Mouse (Mus musculus): ENCODE measurements at regions not wholly inside any gene's neighbourhood (a gene's known extent, or its start where the extent isn't known, plus 50 kb on each side); places are given as distances from the start of the nearest gene placed in this dataset.

DNA sequence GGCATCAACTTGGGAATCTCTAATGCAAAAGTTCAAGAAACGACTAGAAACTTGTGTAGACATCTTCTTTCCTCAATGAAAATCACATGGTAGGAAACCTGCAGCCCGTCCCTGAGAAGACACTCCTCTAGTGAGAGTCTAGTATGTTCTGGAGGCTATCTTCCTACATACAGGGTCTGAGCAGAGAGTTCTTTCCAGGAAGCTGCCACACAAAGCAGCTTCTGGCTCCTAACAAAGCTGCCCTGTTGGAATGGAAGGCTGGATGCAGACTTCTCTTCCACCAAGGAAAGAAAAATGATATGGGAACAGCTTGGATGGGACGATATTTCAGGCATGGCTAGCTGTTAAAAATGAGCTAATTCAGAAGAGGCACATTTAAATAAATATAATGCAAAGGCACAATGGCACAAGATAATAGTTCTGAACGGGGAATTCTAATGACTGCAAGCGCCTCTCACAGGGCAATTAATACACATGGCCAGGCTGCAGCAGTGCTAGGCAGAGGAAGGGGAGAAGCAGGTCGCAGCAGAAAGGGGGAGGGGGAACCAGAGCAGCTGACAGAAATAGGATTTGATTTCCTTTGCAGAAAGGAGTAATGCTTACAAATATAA is 391.4 kb upstream of the Plxna2 start:
- Histone ChIP-seq H3K27ac (replicated peaks) (peak overlapping the region; percentile 84), H3K4me1 (peaks cover 56% of the 10 kb centered on the region), H3K36me3 (no peaks in the 10 kb centered on the region), H3K4me3 (no peak overlapping the region), H3K4me2 (replicated peaks) (peak overlapping the region; percentile 29), H3K27me3 (no peaks in the 10 kb centered on the region; the same call in 1 of the 2 replicates), H3K9ac (replicated peaks) (no peak overlapping the region), H3K9me3 (no peaks in the 10 kb centered on the region)
- 26% methylated on average over 6 of the region's 6 CpGs for WGBS
- ATAC-seq (ENCODE audit: low FRiP score, low read depth) = peak; percentile 69; the same call in 1 of the 2 replicates

DNA sequence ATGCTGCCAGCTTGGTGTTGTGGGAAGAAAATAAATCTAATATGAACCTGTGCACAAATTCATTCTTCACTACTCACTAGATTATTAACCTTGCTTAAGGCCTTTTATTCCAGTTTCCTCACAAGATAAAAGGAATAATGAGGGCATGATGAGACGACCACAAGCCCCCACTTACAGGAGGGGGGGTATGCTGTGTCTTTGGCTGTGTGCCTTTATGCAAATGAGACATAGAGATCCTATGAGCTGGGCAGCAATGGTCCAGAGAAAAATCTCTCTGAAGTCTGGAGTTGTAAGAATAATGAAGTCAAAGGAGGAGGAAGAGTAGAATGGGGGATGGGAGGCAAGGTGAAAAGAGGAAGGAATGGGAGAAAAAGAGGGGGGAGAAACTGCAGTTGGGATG is 392.2 kb upstream of the Plxna2 start:
- Histone ChIP-seq H3K27ac (replicated peaks) (peak overlapping the region; percentile 84), H3K9me3 (no peaks in the 10 kb centered on the region), H3K4me1 (peaks cover 48% of the 10 kb centered on the region), H3K9ac (replicated peaks) (no peak overlapping the region), H3K36me3 (no peaks in the 10 kb centered on the region), H3K4me3 (no peak overlapping the region), H3K4me2 (replicated peaks) (no peak overlapping the region), H3K27me3 (no peaks in the 10 kb centered on the region)
- 12% methylated on average over 1 of the region's 1 CpGs for WGBS
- ATAC-seq (ENCODE audit: low FRiP score, low read depth) = no peak

DNA sequence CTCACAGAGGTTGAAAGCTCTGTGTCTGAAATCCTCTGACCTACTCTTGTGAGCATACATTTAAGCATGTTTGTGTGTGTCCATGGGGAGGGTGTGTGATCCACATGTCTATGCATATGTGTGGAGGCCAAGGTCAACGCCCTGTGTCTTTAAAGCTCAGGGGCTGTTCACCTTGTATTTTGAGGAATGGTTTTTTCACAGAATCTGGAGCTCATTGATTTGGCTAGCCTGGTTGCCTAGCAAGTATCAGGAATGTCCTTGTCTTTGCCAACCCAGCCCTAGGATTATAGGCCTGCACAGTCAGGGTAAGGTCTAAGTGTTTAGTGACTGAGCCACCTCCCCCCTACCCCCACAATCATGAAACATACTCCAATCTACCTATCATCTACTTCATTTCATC is 394.0 kb upstream of the Plxna2 start:
- Histone ChIP-seq H3K4me3 (no peak overlapping the region), H3K9me3 (no peaks in the 10 kb centered on the region), H3K36me3 (no peaks in the 10 kb centered on the region), H3K27me3 (no peaks in the 10 kb centered on the region), H3K4me1 (peaks cover 48% of the 10 kb centered on the region), H3K9ac (replicated peaks) (no peak overlapping the region), H3K27ac (replicated peaks) (peak overlapping the region; percentile 68), H3K4me2 (replicated peaks) (no peak overlapping the region)
- ATAC-seq (ENCODE audit: low FRiP score, low read depth) = no peak
- 67% methylated on average over 1 of the region's 1 CpGs for WGBS

GRCm38 (mm10) chr1:194223610-194224009 is 394.4 kb upstream of the Plxna2 start:
- Histone ChIP-seq H3K27ac (replicated peaks) (peak overlapping the region; percentile 68), H3K4me3 (no peak overlapping the region), H3K36me3 (no peaks in the 10 kb centered on the region), H3K4me2 (replicated peaks) (no peak overlapping the region), H3K9me3 (no peaks in the 10 kb centered on the region), H3K27me3 (no peaks in the 10 kb centered on the region), H3K4me1 (peaks cover 48% of the 10 kb centered on the region), H3K9ac (replicated peaks) (no peak overlapping the region)
- ATAC-seq (ENCODE audit: low FRiP score, low read depth) = peak; percentile 14; the same call in 1 of the 2 replicates
- 40% methylated on average over 2 of the region's 2 CpGs for WGBS

DNA sequence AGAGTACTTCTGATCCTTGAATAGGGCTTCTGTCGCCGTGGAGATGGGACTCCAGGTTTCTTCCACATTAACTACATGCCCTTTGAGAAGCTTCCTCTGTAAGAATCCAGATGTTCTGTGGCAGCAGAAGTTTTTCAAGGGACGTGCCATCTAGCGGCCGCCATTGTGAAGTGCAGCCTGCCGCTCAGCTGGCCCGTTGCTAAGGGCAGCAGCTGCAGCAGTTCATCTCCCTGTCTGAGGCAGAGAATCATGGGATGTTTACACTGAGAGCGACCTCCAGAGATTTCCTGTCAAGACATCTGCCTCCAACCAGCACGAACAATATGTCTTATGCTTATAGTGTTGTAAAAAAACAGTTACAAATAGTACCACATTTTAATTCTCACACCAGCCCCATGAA is 395.0 kb upstream of the Plxna2 start:
- ATAC-seq (ENCODE audit: low FRiP score, low read depth) = peak; percentile 83
- Histone ChIP-seq H3K9ac (replicated peaks) (no peak overlapping the region), H3K36me3 (no peaks in the 10 kb centered on the region), H3K4me1 (peaks cover 48% of the 10 kb centered on the region), H3K9me3 (no peaks in the 10 kb centered on the region), H3K27ac (replicated peaks) (peak overlapping the region; percentile 68), H3K4me2 (replicated peaks) (no peak overlapping the region), H3K27me3 (no peaks in the 10 kb centered on the region), H3K4me3 (no peak overlapping the region)
- 2% methylated on average over 9 of the region's 9 CpGs for WGBS

DNA sequence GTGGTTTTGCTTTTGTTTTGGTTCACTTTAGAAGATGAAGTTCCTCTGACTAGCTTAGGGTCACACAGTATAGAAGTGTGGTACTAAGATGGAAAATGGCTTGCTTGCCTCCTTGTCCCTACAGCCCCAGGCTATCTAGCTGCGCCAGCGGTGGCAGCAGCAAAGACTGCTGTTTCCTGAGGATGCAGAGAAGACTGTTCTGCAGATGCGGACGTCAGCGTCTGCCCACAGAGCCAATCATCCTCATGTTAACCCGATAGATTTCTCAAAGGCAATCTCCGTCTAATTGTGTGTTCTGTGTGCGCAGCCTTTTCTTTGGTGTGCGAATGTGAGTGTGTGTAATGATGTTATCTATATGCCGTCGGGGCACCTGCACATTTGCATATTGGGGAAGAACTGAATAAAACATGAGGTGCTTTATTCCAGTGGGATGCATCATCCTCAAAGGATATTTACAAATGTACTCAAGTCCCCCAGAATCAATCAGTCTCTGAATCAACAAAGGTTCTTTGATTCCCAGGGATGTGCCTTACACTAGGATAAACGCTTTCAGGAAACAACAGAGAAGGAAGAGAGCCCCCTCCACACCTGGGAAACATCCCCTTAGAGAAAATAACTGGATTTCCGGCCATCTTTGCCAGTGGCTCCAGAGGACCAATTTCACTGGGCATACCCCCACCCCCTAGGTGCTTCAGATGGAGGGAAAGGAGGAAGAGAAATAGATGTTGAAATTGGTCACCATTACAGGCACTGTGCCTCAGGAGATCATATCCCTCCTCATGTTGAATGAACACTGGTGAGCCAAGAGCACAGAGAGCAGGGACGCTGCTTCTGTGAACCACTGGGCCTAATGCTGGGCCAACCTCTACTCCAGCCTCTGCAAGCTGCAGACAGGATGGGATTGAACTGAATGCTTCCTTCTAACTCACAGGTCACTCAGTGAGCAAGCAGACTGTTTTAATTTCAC is 409.7 kb upstream of the Plxna2 start:
- no peaks in the 10 kb centered on the region for H3K36me3 ChIP-seq
- peak overlapping the region; percentile 71 for H3K27ac ChIP-seq (replicated peaks)
- no peak overlapping the region for H3K9ac ChIP-seq (replicated peaks)
- peak; percentile 86 for ATAC-seq (ENCODE audit: low FRiP score, low read depth)
- H3K9me3 ChIP-seq = no peaks in the 10 kb centered on the region
- peak overlapping the region; percentile 37 for H3K4me2 ChIP-seq (replicated peaks)
- peaks cover 11% of the 10 kb centered on the region for H3K4me1 ChIP-seq
- H3K27me3 ChIP-seq = no peaks in the 10 kb centered on the region
- H3K4me3 ChIP-seq = peak overlapping the region; percentile 12; the same call in 1 of the 2 replicates
- WGBS = 30% methylated on average over 14 of the region's 14 CpGs

- no peak for ATAC-seq (ENCODE audit: low FRiP score, low read depth)
- 68% methylated on average over 2 of the region's 2 CpGs for WGBS
These were observed 420.5 kb upstream of the Plxna2 start for GRCm38 (mm10) chr1:194197516-194197915.

DNA sequence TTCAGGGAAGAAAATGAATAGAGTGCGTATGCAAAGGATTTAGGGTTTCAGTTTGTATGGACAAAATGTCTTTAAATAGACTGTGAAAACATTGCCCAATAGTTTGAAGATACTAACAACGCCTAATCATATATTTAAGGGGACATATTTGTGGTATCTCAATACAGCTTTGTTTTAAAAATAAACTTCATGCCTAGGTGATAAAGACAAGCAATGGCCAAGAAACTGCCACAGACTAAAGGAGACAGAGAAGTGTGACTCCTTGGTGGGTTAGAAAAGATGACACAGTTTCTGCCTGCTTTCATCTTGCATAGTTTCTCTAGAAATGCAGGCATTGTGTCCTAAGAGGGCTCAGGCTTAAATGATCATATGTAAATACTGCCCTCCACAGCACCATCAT is 435.7 kb upstream of the Plxna2 start:
- Histone ChIP-seq H3K4me2 (replicated peaks) (no peak overlapping the region), H3K4me3 (no peak overlapping the region), H3K27ac (replicated peaks) (no peak overlapping the region), H3K9ac (replicated peaks) (no peak overlapping the region), H3K9me3 (no peaks in the 10 kb centered on the region), H3K36me3 (no peaks in the 10 kb centered on the region), H3K27me3 (no peaks in the 10 kb centered on the region), H3K4me1 (no peaks in the 10 kb centered on the region)
- 85% methylated on average over 2 of the region's 2 CpGs for WGBS
- ATAC-seq (ENCODE audit: low FRiP score, low read depth) = no peak

More at GRCm38 (mm10) chr1:194197516-194197915, 420.5 kb upstream of the Plxna2 start:
- Histone ChIP-seq H3K36me3 (no peaks in the 10 kb centered on the region), H3K4me2 (replicated peaks) (no peak overlapping the region), H3K4me3 (no peak overlapping the region), H3K4me1 (no peaks in the 10 kb centered on the region), H3K27me3 (no peaks in the 10 kb centered on the region), H3K27ac (replicated peaks) (no peak overlapping the region), H3K9ac (replicated peaks) (no peak overlapping the region), H3K9me3 (no peaks in the 10 kb centered on the region)

DNA sequence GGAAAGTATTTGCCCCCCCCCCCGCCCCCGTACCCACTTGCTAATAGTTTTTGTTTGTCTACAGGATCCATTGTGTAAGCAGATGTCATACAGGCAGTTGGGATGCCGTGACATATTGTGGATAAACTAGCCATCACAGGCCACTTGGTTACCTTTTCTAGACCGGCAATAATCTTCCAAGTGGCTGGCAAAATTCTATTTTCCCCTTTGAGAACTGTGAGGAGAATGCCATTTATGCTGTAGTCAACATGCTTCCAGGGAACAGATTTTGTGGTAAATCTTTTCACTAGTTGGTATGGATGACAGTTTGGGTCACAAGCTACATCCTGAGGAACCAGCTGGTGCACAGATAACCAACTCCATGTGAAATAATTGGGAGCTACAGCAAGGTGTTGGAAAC is 456.5 kb upstream of the Plxna2 start:
- Histone ChIP-seq H3K4me2 (replicated peaks) (no peak overlapping the region), H3K36me3 (no peaks in the 10 kb centered on the region), H3K27ac (replicated peaks) (no peak overlapping the region; the same call in 1 of the 2 replicates), H3K27me3 (no peaks in the 10 kb centered on the region), H3K4me1 (peaks cover 14% of the 10 kb centered on the region), H3K4me3 (no peak overlapping the region), H3K9me3 (no peaks in the 10 kb centered on the region), H3K9ac (replicated peaks) (no peak overlapping the region)
- ATAC-seq (ENCODE audit: low FRiP score, low read depth) = peak; percentile 3; the same call in 1 of the 2 replicates
- 71% methylated on average over 4 of the region's 4 CpGs for WGBS

DNA sequence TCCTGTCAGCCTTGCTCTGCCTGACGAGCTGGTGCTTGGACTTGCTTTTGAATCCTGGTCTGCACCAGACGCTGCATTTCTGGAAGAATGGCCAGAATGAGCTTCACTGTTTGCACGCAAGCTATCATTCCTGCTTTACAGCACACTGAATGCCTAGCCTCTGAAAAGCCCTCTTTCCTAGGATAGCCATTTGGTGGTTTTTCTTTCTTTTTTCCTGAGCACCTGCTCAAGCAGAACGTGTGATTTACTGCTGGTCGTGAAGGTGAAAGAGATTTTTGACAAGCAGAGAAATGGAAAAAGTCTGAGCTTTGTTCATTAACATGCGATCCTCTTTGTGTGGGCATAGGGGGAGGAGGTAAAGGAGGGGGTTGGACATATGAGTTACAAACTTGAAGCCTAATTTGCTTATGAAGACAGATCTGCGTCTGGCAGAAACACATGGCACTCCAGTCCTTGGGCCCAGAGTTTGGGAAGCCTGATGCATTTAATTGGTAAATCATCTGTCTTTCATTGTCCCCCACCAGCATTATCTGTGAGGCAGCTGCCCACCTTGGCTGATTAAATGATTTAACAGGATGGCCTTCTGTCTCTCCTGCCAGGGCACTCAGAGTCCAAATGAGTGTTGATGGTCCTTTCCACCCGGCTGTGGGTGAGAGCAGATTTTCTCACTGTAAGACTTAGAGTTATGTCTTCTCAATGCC is 457.1 kb upstream of the Plxna2 start:
- no peaks in the 10 kb centered on the region for H3K9me3 ChIP-seq
- peak overlapping the region; percentile 19; the same call in 1 of the 2 replicates for H3K4me2 ChIP-seq (replicated peaks)
- H3K4me1 ChIP-seq = peaks cover 14% of the 10 kb centered on the region
- H3K27ac ChIP-seq (replicated peaks) = peak overlapping the region; percentile 66
- H3K27me3 ChIP-seq = no peaks in the 10 kb centered on the region
- H3K36me3 ChIP-seq = no peaks in the 10 kb centered on the region
- 0 out of 2 replicates have a peak overlapping the region, but pooled peaks have one; percentile 15 for H3K9ac ChIP-seq (replicated peaks)
- peak; percentile 79 for ATAC-seq (ENCODE audit: low FRiP score, low read depth)
- no peak overlapping the region for H3K4me3 ChIP-seq
- WGBS = 22% methylated on average over 8 of the region's 8 CpGs

- no peak overlapping the region for H3K27ac ChIP-seq (replicated peaks)
- H3K27me3 ChIP-seq = no peaks in the 10 kb centered on the region
- 92% methylated on average over 6 of the region's 6 CpGs for WGBS
- no peak overlapping the region for H3K4me3 ChIP-seq
- no peak for ATAC-seq (ENCODE audit: low FRiP score, low read depth)
- no peaks in the 10 kb centered on the region for H3K9me3 ChIP-seq
- H3K4me1 ChIP-seq = peaks cover 14% of the 10 kb centered on the region
- no peaks in the 10 kb centered on the region for H3K36me3 ChIP-seq
- no peak overlapping the region for H3K9ac ChIP-seq (replicated peaks)
- no peak overlapping the region for H3K4me2 ChIP-seq (replicated peaks)
These were observed 460.8 kb upstream of the Plxna2 start for GRCm38 (mm10) chr1:194157268-194157667.

Measured in midbrain, embryonic 12.5 days (tissue).